ENCODE assay signal across 7 mouse cellular contexts in genomic region chr15:86194676-86195453, GRCm38 (mm10). TPM values are rescaled to one million over a fixed set of nuclear protein-coding genes. Genes with fewer than 3 reads are reported as not detected.
DNase-seq lines count a peak whose midpoint lies in the region; ATAC-seq and TF ChIP-seq lines count a peak whose summit lies in the region.
"Not testable (repeated sequence)": the region's sequence is repeated elsewhere in the genome, so short reads cannot be mapped to it uniquely, and the experiment has no call there.

No protein-coding gene starts in this region.

- H3K27me3 ChIP-seq in Patski; embryonic facial prominence, embryonic 14.5 days (replicated peaks; ENCODE audit: control insufficient read depth, insufficient read depth, low read length); hindbrain, embryonic 14.5 days (ENCODE audit: control insufficient read depth, insufficient read depth, low read length); limb, embryonic 11.5 days (ENCODE audit: control insufficient read depth, insufficient read depth, low read length); lung, embryonic 16.5 days (ENCODE audit: control insufficient read depth, insufficient read depth, low read depth, low read length); neural tube, embryonic 12.5 days (replicated peaks): not testable (repeated sequence)

- H3K9me3 ChIP-seq in embryonic facial prominence, embryonic 14.5 days (ENCODE audit: control insufficient read depth, low read length); hindbrain, embryonic 14.5 days (ENCODE audit: control insufficient read depth, low read length); limb, embryonic 11.5 days (ENCODE audit: control insufficient read depth, low read length); lung, embryonic 16.5 days (ENCODE audit: control insufficient read depth, low read length); neural tube, embryonic 12.5 days: not testable (repeated sequence)

- not testable (repeated sequence) for DNase-seq in Patski (ENCODE audit: low read depth, low spot score); embryonic facial prominence, embryonic 14.5 days (ENCODE audit: low spot score); hindbrain, embryonic 14.5 days (ENCODE audit: low spot score); limb, embryonic 11.5 days (ENCODE audit: low spot score)

- in situ Hi-C loops in Patski (cut with MboI; ENCODE audit: low pct_unique_long_range_greater_than_20kb): not testable (repeated sequence)

- ATAC-seq in Patski: peak; percentile 87
- peak; percentile 96 for ATAC-seq in embryonic facial prominence, embryonic 14.5 days (ENCODE audit: low read depth)
- peak; percentile 94 for ATAC-seq in granulocyte monocyte progenitor cell, adult 5-6 weeks (replicated peaks; ENCODE audit: poor library complexity, severe bottlenecking)
- ATAC-seq in hindbrain, embryonic 14.5 days (ENCODE audit: low FRiP score): peak; percentile 94
- peak; percentile 96 for ATAC-seq in limb, embryonic 11.5 days (ENCODE audit: insufficient number of reproducible peaks, low FRiP score, low TSS enrichment, low read depth)
- ATAC-seq in lung, embryonic 16.5 days (ENCODE audit: low read depth): peak; percentile 93
- ATAC-seq in neural tube, embryonic 12.5 days (ENCODE audit: low FRiP score, low read depth): peak; percentile 83; the same call in 1 of the 2 replicates

- not testable (repeated sequence) for H3K9ac ChIP-seq in embryonic facial prominence, embryonic 14.5 days (ENCODE audit: low read depth, low read length); hindbrain, embryonic 14.5 days; limb, embryonic 11.5 days (ENCODE audit: low read length); lung, embryonic 16.5 days (ENCODE audit: low read length); neural tube, embryonic 12.5 days

- TF ChIP-seq CTCF in Patski (IDR thresholded peaks at IDR 0.05): not testable (repeated sequence)

- H3K36me3 ChIP-seq in embryonic facial prominence, embryonic 14.5 days (ENCODE audit: control insufficient read depth, insufficient read depth, low read length); hindbrain, embryonic 14.5 days (replicated peaks; ENCODE audit: control insufficient read depth, insufficient read depth); limb, embryonic 11.5 days (ENCODE audit: control insufficient read depth, insufficient read depth, low read length); lung, embryonic 16.5 days (ENCODE audit: control insufficient read depth, insufficient read depth, low read length); neural tube, embryonic 12.5 days: not testable (repeated sequence)

- not testable (repeated sequence) for H3K4me2 ChIP-seq in embryonic facial prominence, embryonic 14.5 days (ENCODE audit: low read depth, low read length); hindbrain, embryonic 14.5 days (replicated peaks); limb, embryonic 11.5 days (ENCODE audit: low read depth, severe bottlenecking); lung, embryonic 16.5 days (ENCODE audit: low read depth, low read length); neural tube, embryonic 12.5 days (replicated peaks)

- H3K4me1 ChIP-seq in embryonic facial prominence, embryonic 14.5 days (ENCODE audit: control insufficient read depth, insufficient read depth, low read length); hindbrain, embryonic 14.5 days (replicated peaks; ENCODE audit: control insufficient read depth, insufficient read depth, low read length); limb, embryonic 11.5 days (ENCODE audit: control insufficient read depth, insufficient read depth, low read length); lung, embryonic 16.5 days (replicated peaks; ENCODE audit: control insufficient read depth, insufficient read depth, low read length); neural tube, embryonic 12.5 days: not testable (repeated sequence)

- H3K27ac ChIP-seq in embryonic facial prominence, embryonic 14.5 days (replicated peaks; ENCODE audit: low read depth, low read length); hindbrain, embryonic 14.5 days; limb, embryonic 11.5 days (replicated peaks; ENCODE audit: low read depth, low read length); lung, embryonic 16.5 days (ENCODE audit: low read length); neural tube, embryonic 12.5 days: not testable (repeated sequence)

- WGBS in embryonic facial prominence, embryonic 14.5 days: 82% methylated on average over 55 of the region's 55 CpGs
- WGBS in hindbrain, embryonic 14.5 days: 81% methylated on average over 55 of the region's 55 CpGs
- 69% methylated on average over 53 of the region's 55 CpGs for WGBS in limb, embryonic 11.5 days
- WGBS in lung, embryonic 16.5 days: 75% methylated on average over 55 of the region's 55 CpGs
- 77% methylated on average over 55 of the region's 55 CpGs for WGBS in neural tube, embryonic 12.5 days

- POLR2A ChIA-PET in Patski (lab: Charles Lee): not testable (repeated sequence)

- not testable (repeated sequence) for H3K4me3 ChIP-seq in embryonic facial prominence, embryonic 14.5 days (ENCODE audit: low read depth, low read length); hindbrain, embryonic 14.5 days (replicated peaks; ENCODE audit: low read length); limb, embryonic 11.5 days (ENCODE audit: low read depth, low read length); lung, embryonic 16.5 days (ENCODE audit: low read length); neural tube, embryonic 12.5 days

- CTCF ChIA-PET in Patski (lab: Charles Lee): not testable (repeated sequence)

RNA-seq across cellular contexts. Expression of gene Cerk, which starts 8.9 kb away (rescaled TPM):
- polyA plus RNA-seq in Patski (2021): 46.2 TPM
- 16.0 and 16.1 TPM in 2 replicates for polyA plus RNA-seq in embryonic facial prominence, embryonic 14.5 days (2014; fragmentation: Nextera tagmentation; extraction: Ambion mirVana)
- total RNA-seq in granulocyte monocyte progenitor cell, adult 5-6 weeks (2014; fragmentation: Nextera tagmentation): 26.3 and 29.8 TPM in 2 replicates
- total RNA-seq in granulocyte monocyte progenitor cell, adult 5-6 weeks (2017): 41.4 and 47.9 TPM in 2 replicates
- polyA plus RNA-seq in hindbrain, embryonic 14.5 days (2014; fragmentation: Nextera tagmentation; extraction: Ambion mirVana): 28.3 and 31.1 TPM in 2 replicates
- polyA plus RNA-seq in limb, embryonic 11.5 days (2014; fragmentation: Nextera tagmentation; extraction: Ambion mirVana): 15.6 and 17.3 TPM in 2 replicates
- polyA plus RNA-seq in lung, embryonic 16.5 days (2015; fragmentation: Nextera tagmentation; extraction: Ambion mirVana): 25.2 and 26.4 TPM in 2 replicates
- 31.3 and 33.4 TPM in 2 replicates for polyA plus RNA-seq in neural tube, embryonic 12.5 days (2016; fragmentation: Nextera tagmentation; extraction: Ambion mirVana)

RNA-seq across cellular contexts. Expression of gene Tbc1d22a, which starts 19.4 kb away (rescaled TPM):
- 37.9 TPM for polyA plus RNA-seq in Patski (2021)
- 8.1 and 11.1 TPM in 2 replicates for polyA plus RNA-seq in embryonic facial prominence, embryonic 14.5 days (2014; fragmentation: Nextera tagmentation; extraction: Ambion mirVana)
- 18.6 and 18.8 TPM in 2 replicates for total RNA-seq in granulocyte monocyte progenitor cell, adult 5-6 weeks (2014; fragmentation: Nextera tagmentation)
- total RNA-seq in granulocyte monocyte progenitor cell, adult 5-6 weeks (2017): 26.5 and 46.7 TPM in 2 replicates
- polyA plus RNA-seq in hindbrain, embryonic 14.5 days (2014; fragmentation: Nextera tagmentation; extraction: Ambion mirVana): 9.9 and 10.7 TPM in 2 replicates
- 7.7 and 9.3 TPM in 2 replicates for polyA plus RNA-seq in limb, embryonic 11.5 days (2014; fragmentation: Nextera tagmentation; extraction: Ambion mirVana)
- polyA plus RNA-seq in lung, embryonic 16.5 days (2015; fragmentation: Nextera tagmentation; extraction: Ambion mirVana): 13.6 and 14.3 TPM in 2 replicates
- polyA plus RNA-seq in neural tube, embryonic 12.5 days (2016; fragmentation: Nextera tagmentation; extraction: Ambion mirVana): 12.6 and 13.6 TPM in 2 replicates
